In the genomic region with DNA sequence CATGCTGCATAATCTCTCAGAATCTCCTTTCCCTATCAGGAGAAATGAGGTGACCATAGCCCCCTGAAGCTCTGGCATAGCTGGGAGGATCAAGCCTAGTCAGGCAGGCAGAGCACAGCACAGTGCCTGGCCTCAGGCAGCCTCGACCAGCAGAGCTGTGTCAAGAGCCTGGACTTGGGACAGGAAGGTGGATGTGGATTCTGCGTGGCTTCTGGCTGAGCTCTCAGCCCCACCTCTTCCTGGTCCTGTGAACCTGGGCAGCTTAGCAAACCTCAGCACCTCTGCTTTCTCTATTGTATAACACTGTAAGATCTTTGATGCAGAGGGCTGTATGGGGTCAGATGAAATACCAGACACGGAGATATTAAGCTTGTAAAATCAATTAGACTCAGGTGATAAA, we compare ENCODE assay signal across 35 mouse cellular contexts.
"Had no signal": no experiment of that assay in that cellular context is flagged by ENCODE, and none has a peak within 500 bp of the region (broad histone marks: within the 10 kb centered on the region; RNA-seq: fewer than 3 reads in every experiment).

No protein-coding gene starts in this region.

- H3K27ac ChIP-seq: heart, embryonic 10.5 days; heart, embryonic 13.5 days; heart, embryonic 15.5 days; hindbrain, embryonic 10.5 days; hindbrain, embryonic 12.5 days; hindbrain, embryonic 13.5 days; hindbrain, embryonic 14.5 days; hindbrain, embryonic 15.5 days; hindbrain, postnatal 0 days; intestine, embryonic 15.5 days; kidney, embryonic 15.5 days; kidney, postnatal 0 days; layer of hippocampus, adult 2 months had no signal

- ATAC-seq: hindbrain, embryonic 16.5 days; hindbrain, postnatal 0 days; inflammation-experienced regulatory T-cells, adult 6 months; intestine, embryonic 15.5 days; intestine, embryonic 16.5 days; intestine, postnatal 0 days had no signal

- H3K4me2 ChIP-seq: heart, embryonic 11.5 days; heart, embryonic 12.5 days; heart, embryonic 13.5 days; heart, embryonic 15.5 days; hindbrain, embryonic 12.5 days; hindbrain, embryonic 13.5 days; hindbrain, embryonic 14.5 days; hindbrain, embryonic 15.5 days; intestine, embryonic 15.5 days; kidney, embryonic 15.5 days had no signal

- DNase-seq: heart, postnatal 10 days; heart, postnatal 14 days; heart, postnatal 36 days; heart, postnatal 4 days; kidney, adult 11 months; kidney, adult 18-20 months; kidney, adult 2 months; kidney, adult 8-10 months; kidney, adult 9 months; kidney, postnatal 10 days; kidney, postnatal 14 days; kidney, postnatal 25 days; kidney, postnatal 36 days; kidney, postnatal 4 days; layer of hippocampus, adult 9-11 months; layer of hippocampus, postnatal 36 days had no signal

- H3K9ac ChIP-seq: heart, embryonic 12.5 days; heart, embryonic 13.5 days; heart, embryonic 15.5 days; hindbrain, embryonic 12.5 days; hindbrain, embryonic 13.5 days; hindbrain, embryonic 14.5 days; hindbrain, embryonic 15.5 days; intestine, embryonic 15.5 days; kidney, embryonic 15.5 days had no signal

- H3K36me3 ChIP-seq: hindbrain, embryonic 15.5 days had no signal

- H3K9me3 ChIP-seq: heart, embryonic 10.5 days; heart, embryonic 15.5 days; hindbrain, embryonic 13.5 days; hindbrain, embryonic 15.5 days; intestine, embryonic 15.5 days; kidney, embryonic 15.5 days had no signal

- H3K4me3 ChIP-seq: heart, embryonic 10.5 days; heart, embryonic 12.5 days; heart, embryonic 13.5 days; heart, embryonic 15.5 days; hindbrain, embryonic 10.5 days; hindbrain, embryonic 12.5 days; hindbrain, embryonic 13.5 days; hindbrain, embryonic 15.5 days; intestine, embryonic 15.5 days; kidney, embryonic 15.5 days; layer of hippocampus, adult 2 months had no signal

- H3K27me3 ChIP-seq: heart, embryonic 15.5 days; hindbrain, embryonic 12.5 days; hindbrain, embryonic 13.5 days; hindbrain, embryonic 15.5 days; intestine, embryonic 15.5 days had no signal
